Mouse (Mus musculus): ENCODE results near the gene Enpp7. TPM values are rescaled to one million over a fixed set of nuclear protein-coding genes. Genes with fewer than 3 reads are reported as not detected.
A peak's percentile ranks its signal among the peaks of the same experiment; 100 is the strongest.

Gene Enpp7
- total RNA-seq, 1 experiment = not detected

- TF ChIP-seq CHD2 (IDR thresholded peaks at IDR 0.05; ENCODE audit: low read depth, low read length) (no peak), ZC3H11A (IDR thresholded peaks at IDR 0.05; ENCODE audit: borderline replicate concordance, low read depth, low read length) (no peak), MAFK (IDR thresholded peaks at IDR 0.05; ENCODE audit: insufficient read depth, low read depth, low read length) (no peak), ZNF384 (IDR thresholded peaks at IDR 0.05; ENCODE audit: low read depth, low read length) (no peak), HCFC1 (IDR thresholded peaks at IDR 0.05; ENCODE audit: borderline replicate concordance, insufficient read depth, low read length) (no peak)
- in situ Hi-C loops (cut with MboI; ENCODE audit: low sequenced_read_pairs in 2 of 2, unreplicated experiment in 2 of 2) = no loop called here
- no peak overlapping the region for H3K9ac ChIP-seq (ENCODE audit: insufficient read depth, low read depth, low read length, poor library complexity, severe bottlenecking)
- no peak overlapping the region for H3K27ac ChIP-seq (ENCODE audit: insufficient read depth, low read depth, low read length, poor library complexity, severe bottlenecking)
- H3K4me1 ChIP-seq (ENCODE audit: control insufficient read depth in 2 of 2, insufficient read depth in 2 of 2, low read length in 2 of 2, poor library complexity in 1 of 2) = no peaks in the 10 kb centered on the region
- DNase-seq (ENCODE audit: low read depth, low spot score) = no peak
- H3K9me3 ChIP-seq (ENCODE audit: control insufficient read depth, insufficient read depth, low read depth, low read length) = no peaks in the 10 kb centered on the region
- no peak overlapping the region for H3K4me3 ChIP-seq (ENCODE audit: insufficient read depth in 1 of 2, low read depth in 1 of 2, low read length in 2 of 2, poor library complexity in 1 of 2, severe bottlenecking in 1 of 2)
- H3K36me3 ChIP-seq (ENCODE audit: control insufficient read depth, insufficient read depth, low read length, poor library complexity, severe bottlenecking) = no peaks in the 10 kb centered on the region
Measured at GRCm38 (mm10) chr11:118965078-118965477, 22.9 kb upstream of the Enpp7 start.

- peaks cover 3 to 5% of the 10 kb centered on the region in 2 experiments; a peak in 3 of 4 replicates for H3K4me1 ChIP-seq (ENCODE audit: control insufficient read depth in 2 of 2, insufficient read depth in 2 of 2, low read length in 2 of 2, poor library complexity in 1 of 2)
- in situ Hi-C loops (cut with MboI; ENCODE audit: low sequenced_read_pairs in 2 of 2, unreplicated experiment in 2 of 2) = no loop called here
- no peaks in the 10 kb centered on the region for H3K9me3 ChIP-seq (ENCODE audit: control insufficient read depth, insufficient read depth, low read depth, low read length)
- H3K27ac ChIP-seq (ENCODE audit: insufficient read depth, low read depth, low read length, poor library complexity, severe bottlenecking) = no peak overlapping the region
- peak; percentile 88 for TF ChIP-seq MAFK (IDR thresholded peaks at IDR 0.05; ENCODE audit: insufficient read depth, low read depth, low read length)
- no peak for TF ChIP-seq ZC3H11A (IDR thresholded peaks at IDR 0.05; ENCODE audit: borderline replicate concordance, low read depth, low read length)
- H3K9ac ChIP-seq (ENCODE audit: insufficient read depth, low read depth, low read length, poor library complexity, severe bottlenecking) = no peak overlapping the region
- H3K36me3 ChIP-seq (ENCODE audit: control insufficient read depth, insufficient read depth, low read length, poor library complexity, severe bottlenecking) = no peaks in the 10 kb centered on the region
- H3K4me3 ChIP-seq (ENCODE audit: insufficient read depth in 1 of 2, low read depth in 1 of 2, low read length in 2 of 2, poor library complexity in 1 of 2, severe bottlenecking in 1 of 2) = no peak overlapping the region
- DNase-seq (ENCODE audit: low read depth, low spot score) = no peak
Measured at GRCm38 (mm10) chr11:118971470-118972034, 16.4 kb upstream of the Enpp7 start.

GRCm38 (mm10) chr11:118972431-118973377 is 15.3 kb upstream of the Enpp7 start:
- in situ Hi-C loops (cut with MboI; ENCODE audit: low sequenced_read_pairs in 2 of 2, unreplicated experiment in 2 of 2) = no loop called here
- DNase-seq (ENCODE audit: low read depth, low spot score) = no peak
- Histone ChIP-seq H3K27ac (ENCODE audit: insufficient read depth, low read depth, low read length, poor library complexity, severe bottlenecking) (no peak overlapping the region), H3K4me3 (ENCODE audit: insufficient read depth in 1 of 2, low read depth in 1 of 2, low read length in 2 of 2, poor library complexity in 1 of 2, severe bottlenecking in 1 of 2) (no peak overlapping the region), H3K4me1 (ENCODE audit: control insufficient read depth in 2 of 2, insufficient read depth in 2 of 2, low read length in 2 of 2, poor library complexity in 1 of 2) (peaks cover 3 to 5% of the 10 kb centered on the region in 2 experiments; a peak in 3 of 4 replicates), H3K9me3 (ENCODE audit: control insufficient read depth, insufficient read depth, low read depth, low read length) (no peaks in the 10 kb centered on the region), H3K36me3 (ENCODE audit: control insufficient read depth, insufficient read depth, low read length, poor library complexity, severe bottlenecking) (no peaks in the 10 kb centered on the region), H3K9ac (ENCODE audit: insufficient read depth, low read depth, low read length, poor library complexity, severe bottlenecking) (no peak overlapping the region)
- TF ChIP-seq HCFC1 (IDR thresholded peaks at IDR 0.05; ENCODE audit: borderline replicate concordance, insufficient read depth, low read length) (no peak), CHD2 (IDR thresholded peaks at IDR 0.05; ENCODE audit: low read depth, low read length) (no peak), ZNF384 (IDR thresholded peaks at IDR 0.05; ENCODE audit: low read depth, low read length) (no peak)

DNA sequence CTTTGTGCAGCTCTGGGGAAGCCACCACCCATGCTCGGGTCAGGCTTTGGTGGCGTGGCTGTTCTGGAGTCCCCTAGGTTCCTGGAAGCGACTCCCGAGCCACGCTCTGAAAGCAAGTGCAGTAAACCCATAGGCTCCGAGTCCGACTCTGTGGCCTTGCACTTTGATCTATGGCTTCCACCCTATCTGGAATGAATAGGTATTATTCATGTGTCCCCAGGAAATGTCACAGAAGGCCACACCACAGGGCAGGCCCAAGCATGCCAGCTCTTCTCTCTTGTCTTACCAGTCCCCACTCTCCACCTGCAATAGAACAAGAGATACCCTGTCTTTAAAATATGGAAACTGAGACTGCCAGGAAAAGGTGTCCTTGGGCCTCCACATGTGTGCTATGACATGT is 13.6 kb upstream of the Enpp7 start:
- no peaks in the 10 kb centered on the region for H3K9me3 ChIP-seq (ENCODE audit: control insufficient read depth, insufficient read depth, low read depth, low read length)
- no peak overlapping the region for H3K9ac ChIP-seq (ENCODE audit: insufficient read depth, low read depth, low read length, poor library complexity, severe bottlenecking)
- TF ChIP-seq ZNF384 (IDR thresholded peaks at IDR 0.05; ENCODE audit: low read depth, low read length) (no peak), CHD2 (IDR thresholded peaks at IDR 0.05; ENCODE audit: low read depth, low read length) (no peak), ZC3H11A (IDR thresholded peaks at IDR 0.05; ENCODE audit: borderline replicate concordance, low read depth, low read length) (no peak), MAFK (IDR thresholded peaks at IDR 0.05; ENCODE audit: insufficient read depth, low read depth, low read length) (no peak), HCFC1 (IDR thresholded peaks at IDR 0.05; ENCODE audit: borderline replicate concordance, insufficient read depth, low read length) (no peak)
- no peak overlapping the region for H3K4me3 ChIP-seq (ENCODE audit: insufficient read depth in 1 of 2, low read depth in 1 of 2, low read length in 2 of 2, poor library complexity in 1 of 2, severe bottlenecking in 1 of 2)
- DNase-seq (ENCODE audit: low read depth, low spot score) = no peak
- no peak overlapping the region for H3K27ac ChIP-seq (ENCODE audit: insufficient read depth, low read depth, low read length, poor library complexity, severe bottlenecking)
- H3K36me3 ChIP-seq (ENCODE audit: control insufficient read depth, insufficient read depth, low read length, poor library complexity, severe bottlenecking) = no peaks in the 10 kb centered on the region
- in situ Hi-C loops (cut with MboI; ENCODE audit: low sequenced_read_pairs in 2 of 2, unreplicated experiment in 2 of 2) = no loop called here
- H3K4me1 ChIP-seq (ENCODE audit: control insufficient read depth in 2 of 2, insufficient read depth in 2 of 2, low read length in 2 of 2, poor library complexity in 1 of 2) = peaks cover 3 to 5% of the 10 kb centered on the region in 2 experiments; a peak in 3 of 4 replicates

Measured in ES-E14 (cell line).